Comparison of ENCODE assay signal across 9 mouse cellular contexts in the genomic region with DNA sequence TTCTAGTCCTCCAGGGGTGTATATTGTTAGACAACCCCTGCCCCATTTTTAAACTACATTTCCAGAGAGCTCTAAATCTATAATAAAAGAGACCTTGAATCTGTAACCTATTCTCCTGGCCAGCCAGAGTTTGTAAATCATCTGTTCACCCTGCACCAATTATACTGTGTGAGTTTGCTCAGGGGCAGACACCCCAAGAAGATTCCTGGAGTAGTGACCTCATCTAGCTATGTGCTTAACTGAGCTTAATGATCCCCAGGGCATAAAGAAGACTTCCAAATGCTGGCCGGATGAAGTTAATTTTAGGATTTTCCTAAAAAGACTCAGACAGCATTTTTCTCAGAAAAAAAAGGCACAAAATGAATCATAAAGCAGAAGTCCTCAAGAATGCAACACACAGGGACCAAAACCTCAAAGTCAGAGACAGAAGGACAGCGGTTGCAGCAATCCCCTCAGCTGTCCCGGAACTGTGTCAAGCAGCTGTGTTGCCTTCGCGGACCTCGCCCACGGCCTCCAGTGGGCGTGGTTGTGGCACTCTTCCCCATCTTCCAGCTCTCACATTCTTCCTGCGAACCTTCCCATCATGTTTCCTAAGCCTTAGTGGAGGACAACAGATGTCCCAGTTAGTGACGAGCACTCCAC. TPM values are rescaled to one million over a fixed set of nuclear protein-coding genes. Genes with fewer than 3 reads are reported as not detected.
DNase-seq lines count a peak whose midpoint lies in the region; ATAC-seq lines count a peak whose summit lies in the region.
"Had no signal": no experiment of that assay in that cellular context is flagged by ENCODE, and none has a peak within 500 bp of the region (broad histone marks: within the 10 kb centered on the region; RNA-seq: fewer than 3 reads in every experiment).

No protein-coding gene starts in this region.

- no peak overlapping the region for H3K4me3 ChIP-seq in forebrain, embryonic 16.5 days (replicated peaks; ENCODE audit: low read length)

- no peak for ATAC-seq in forebrain, embryonic 16.5 days

- H3K4me2 ChIP-seq in forebrain, embryonic 16.5 days (ENCODE audit: low read length) = no peak overlapping the region

- H3K9me3 ChIP-seq in forebrain, embryonic 16.5 days (ENCODE audit: control insufficient read depth, low read length) = no peaks in the 10 kb centered on the region

- no peak overlapping the region for H3K9ac ChIP-seq in forebrain, embryonic 16.5 days (replicated peaks; ENCODE audit: low read depth, low read length)

- intact Hi-C loops in gastrocnemius, postnatal 36 days (cut with DNase I) = no loop called here

- no peak overlapping the region for H3K27ac ChIP-seq in forebrain, embryonic 16.5 days (ENCODE audit: low read length)

- peak; percentile 6 for DNase-seq in thymus, postnatal 4 days
- DNase-seq in thymus, adult 18-20 months = no peak
- peak; percentile 45 to 62 for DNase-seq in gastrocnemius, postnatal 36 days
- peak; percentile 23 to 57 for DNase-seq in kidney, postnatal 25 days
- DNase-seq in right cerebral cortex, adult 2 months (ENCODE audit: low spot score in 2 of 2) = peak; percentile 12 to 22
- DNase-seq in spleen, adult 12 weeks (ENCODE audit: low spot score) = no peak
- DNase-seq in cerebellum, adult 11 months = no peak

- no peaks in the 10 kb centered on the region for H3K36me3 ChIP-seq in forebrain, embryonic 16.5 days (ENCODE audit: control insufficient read depth, insufficient read depth)

- H3K4me1 ChIP-seq in forebrain, embryonic 16.5 days (replicated peaks; ENCODE audit: control insufficient read depth, insufficient read depth, low read length) = no peaks in the 10 kb centered on the region

- H3K27me3 ChIP-seq in forebrain, embryonic 16.5 days (replicated peaks; ENCODE audit: control insufficient read depth, insufficient read depth, low read length) = no peaks in the 10 kb centered on the region

- WGBS in forebrain, embryonic 16.5 days = 74% methylated on average over 10 of the region's 10 CpGs

RNA-seq across cellular contexts. Expression of gene Olfr984, which starts 2.8 kb away (rescaled TPM):
- not detected for total RNA-seq in gastrocnemius, postnatal 36 days (2021)
- not detected in 2 replicates for polyA plus RNA-seq in forebrain, embryonic 16.5 days (2015; fragmentation: Nextera tagmentation; extraction: Ambion mirVana)
- polyA plus RNA-seq: limb, embryonic 11.5 days had no signal

RNA-seq across cellular contexts. Expression of gene Olfr985, which starts 13.2 kb away (rescaled TPM):
- total RNA-seq in gastrocnemius, postnatal 36 days (2021) = not detected
- polyA plus RNA-seq in forebrain, embryonic 16.5 days (2015; fragmentation: Nextera tagmentation; extraction: Ambion mirVana) = not detected in 2 replicates
- polyA plus RNA-seq: limb, embryonic 11.5 days had no signal

RNA-seq across cellular contexts. Expression of gene Olfr983, which starts 23.4 kb away (rescaled TPM):
- not detected for total RNA-seq in gastrocnemius, postnatal 36 days (2021)
- not detected in 2 replicates for polyA plus RNA-seq in forebrain, embryonic 16.5 days (2015; fragmentation: Nextera tagmentation; extraction: Ambion mirVana)
- polyA plus RNA-seq: limb, embryonic 11.5 days had no signal

RNA-seq across cellular contexts. Expression of gene Tmem225, which starts 31.2 kb away (rescaled TPM):
- total RNA-seq in gastrocnemius, postnatal 36 days (2021) = not detected
- not detected in 2 replicates for polyA plus RNA-seq in forebrain, embryonic 16.5 days (2015; fragmentation: Nextera tagmentation; extraction: Ambion mirVana)
- polyA plus RNA-seq: limb, embryonic 11.5 days had no signal

RNA-seq across cellular contexts. Expression of gene Olfr982, which starts 43.1 kb away (rescaled TPM):
- not detected for total RNA-seq in gastrocnemius, postnatal 36 days (2021)
- polyA plus RNA-seq in forebrain, embryonic 16.5 days (2015; fragmentation: Nextera tagmentation; extraction: Ambion mirVana) = not detected in 2 replicates
- polyA plus RNA-seq: limb, embryonic 11.5 days had no signal

Comparison
In these comparisons a context has a peak if more than half of its experiments do, and no peak if none do; other contexts are left out.
1. DNase-seq: peak in thymus, postnatal 4 days (single experiment), gastrocnemius, postnatal 36 days (2 of 2), kidney, postnatal 25 days (2 of 2) and right cerebral cortex, adult 2 months (2 of 2); none in thymus, adult 18-20 months (0 of 2), spleen, adult 12 weeks (single experiment) and cerebellum, adult 11 months (single experiment).